Mouse (Mus musculus): ENCODE measurements at regions not wholly inside any gene's neighbourhood (a gene's known extent, or its start where the extent isn't known, plus 50 kb on each side); places are given as distances from the start of the nearest gene placed in this dataset.

DNA sequence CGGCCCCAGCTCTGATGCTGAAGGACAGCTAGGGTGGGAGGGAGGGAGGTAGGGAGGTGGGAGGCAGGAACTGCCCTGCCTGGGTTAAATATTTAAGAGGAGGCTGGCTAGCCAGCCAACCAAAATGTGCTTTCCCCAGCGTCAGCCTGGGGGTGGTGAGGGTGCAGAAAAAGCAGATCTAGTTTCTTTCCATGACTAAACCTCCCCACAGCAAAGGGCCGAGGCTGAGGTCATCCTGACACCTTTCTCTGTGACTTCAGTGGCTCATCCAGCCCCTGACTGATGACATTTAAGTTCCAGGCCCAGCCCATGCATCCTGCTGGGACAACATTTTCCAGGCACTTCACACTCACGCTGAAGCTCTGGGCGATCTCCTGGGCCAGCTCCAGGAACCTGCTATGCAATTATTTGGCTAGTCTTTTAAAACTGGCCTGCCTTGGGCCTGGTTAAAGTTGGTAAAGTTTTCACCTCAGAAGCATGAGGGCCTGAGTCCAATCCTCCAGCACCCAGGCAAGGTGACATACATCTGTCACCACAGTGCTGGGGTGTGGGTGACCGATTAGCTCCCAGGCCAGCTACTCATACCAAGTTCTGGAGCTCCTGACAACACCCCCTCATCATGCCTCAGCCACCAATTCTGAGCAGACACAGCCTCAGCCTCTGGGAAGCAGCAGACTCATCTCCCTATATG is 243.8 kb upstream of the Sulf2 start:
- Histone ChIP-seq H3K36me3 (ENCODE audit: control insufficient read depth, insufficient read depth, low read length) (no peaks in the 10 kb centered on the region), H3K27me3 (ENCODE audit: control insufficient read depth, insufficient read depth, low read length) (no peaks in the 10 kb centered on the region), H3K4me3 (replicated peaks; ENCODE audit: low read length) (no peak overlapping the region), H3K9me3 (ENCODE audit: control insufficient read depth, low read length) (no peaks in the 10 kb centered on the region), H3K4me2 (replicated peaks; ENCODE audit: low read depth, low read length, severe bottlenecking) (0 out of 2 replicates have a peak overlapping the region, but pooled peaks have one; percentile 13), H3K9ac (ENCODE audit: low read depth, low read length, severe bottlenecking) (peak overlapping the region; percentile 25; the same call in 1 of the 2 replicates), H3K4me1 (ENCODE audit: control insufficient read depth, insufficient read depth, low read length) (peaks cover 42% of the 10 kb centered on the region), H3K27ac (replicated peaks; ENCODE audit: low read depth, low read length) (peak overlapping the region; percentile 91)
- WGBS = 12% methylated on average over 6 of the region's 6 CpGs
- TF ChIP-seq POLR2A (IDR thresholded peaks at IDR 0.05; ENCODE audit: borderline replicate concordance, extremely low read depth, insufficient read depth, insufficient read length) = no peak
- DNase-seq (ENCODE audit: low spot score) = peak; percentile 77
- peak; percentile 87 for ATAC-seq (ENCODE audit: low FRiP score, low read depth)

DNA sequence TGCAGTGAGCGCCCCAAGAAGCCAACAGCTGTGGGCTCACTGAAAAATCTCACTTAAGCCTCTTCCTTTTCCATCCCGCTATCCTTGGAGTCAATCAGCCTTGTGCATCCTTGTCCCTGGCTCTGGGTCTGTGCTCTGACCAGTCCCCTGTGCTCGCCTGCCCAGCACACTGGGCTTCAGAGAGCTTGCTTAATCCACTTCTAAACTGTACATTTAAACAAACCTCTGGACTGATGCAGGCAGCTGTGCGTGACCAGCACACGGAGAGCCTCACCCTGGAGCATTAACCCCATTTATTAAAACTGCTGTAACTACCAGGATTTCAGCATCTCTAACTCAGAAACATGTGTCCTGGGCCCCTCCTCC is 243.3 kb upstream of the Sulf2 start:
- DNase-seq (ENCODE audit: low spot score) = no peak
- peak; percentile 44 for ATAC-seq (ENCODE audit: low FRiP score, low read depth)
- Histone ChIP-seq H3K36me3 (ENCODE audit: control insufficient read depth, insufficient read depth, low read length) (no peaks in the 10 kb centered on the region), H3K9me3 (ENCODE audit: control insufficient read depth, low read length) (no peaks in the 10 kb centered on the region), H3K4me1 (ENCODE audit: control insufficient read depth, insufficient read depth, low read length) (peaks cover 42% of the 10 kb centered on the region), H3K27me3 (ENCODE audit: control insufficient read depth, insufficient read depth, low read length) (no peaks in the 10 kb centered on the region), H3K4me2 (replicated peaks; ENCODE audit: low read depth, low read length, severe bottlenecking) (0 out of 2 replicates have a peak overlapping the region, but pooled peaks have one; percentile 13), H3K27ac (replicated peaks; ENCODE audit: low read depth, low read length) (peak overlapping the region; percentile 91), H3K4me3 (replicated peaks; ENCODE audit: low read length) (no peak overlapping the region), H3K9ac (ENCODE audit: low read depth, low read length, severe bottlenecking) (peak overlapping the region; percentile 25; the same call in 1 of the 2 replicates)
- TF ChIP-seq POLR2A (IDR thresholded peaks at IDR 0.05; ENCODE audit: borderline replicate concordance, extremely low read depth, insufficient read depth, insufficient read length) = no peak
- 37% methylated on average over 5 of the region's 5 CpGs for WGBS

DNA sequence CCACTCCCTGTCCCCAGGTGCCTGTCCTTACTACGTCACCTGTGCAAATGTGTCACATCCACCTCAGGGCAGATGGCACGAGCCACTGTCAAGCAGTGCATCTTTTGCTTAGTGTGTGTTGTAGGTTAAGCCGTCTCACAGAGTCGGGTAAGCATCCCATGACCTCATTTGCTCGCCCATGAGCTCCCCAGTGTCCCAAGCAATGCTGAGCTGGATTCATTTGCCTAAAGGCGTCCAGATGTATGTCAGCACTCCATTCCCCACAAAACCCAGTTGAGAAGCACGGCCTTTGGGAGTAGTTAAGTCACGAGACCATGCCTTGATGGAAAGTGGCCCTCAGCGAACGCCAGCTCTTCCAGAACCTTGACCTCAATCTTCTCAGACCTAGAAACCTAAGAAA is 242.7 kb upstream of the Sulf2 start:
- 64% methylated on average over 10 of the region's 10 CpGs for WGBS
- H3K36me3 ChIP-seq (ENCODE audit: control insufficient read depth, insufficient read depth, low read length) = no peaks in the 10 kb centered on the region
- DNase-seq (ENCODE audit: low spot score) (no peak), ATAC-seq (ENCODE audit: low FRiP score, low read depth) (no peak)
- H3K4me2 ChIP-seq (replicated peaks; ENCODE audit: low read depth, low read length, severe bottlenecking) = no peak overlapping the region
- TF ChIP-seq POLR2A (IDR thresholded peaks at IDR 0.05; ENCODE audit: borderline replicate concordance, extremely low read depth, insufficient read depth, insufficient read length) = no peak
- H3K27me3 ChIP-seq (ENCODE audit: control insufficient read depth, insufficient read depth, low read length) = no peaks in the 10 kb centered on the region
- H3K27ac ChIP-seq (replicated peaks; ENCODE audit: low read depth, low read length) = peak overlapping the region; percentile 91
- no peak overlapping the region for H3K4me3 ChIP-seq (replicated peaks; ENCODE audit: low read length)
- no peaks in the 10 kb centered on the region for H3K9me3 ChIP-seq (ENCODE audit: control insufficient read depth, low read length)
- H3K4me1 ChIP-seq (ENCODE audit: control insufficient read depth, insufficient read depth, low read length) = peaks cover 39% of the 10 kb centered on the region
- peak overlapping the region; percentile 25; the same call in 1 of the 2 replicates for H3K9ac ChIP-seq (ENCODE audit: low read depth, low read length, severe bottlenecking)

GRCm38 (mm10) chr2:166394666-166395065 is 239.2 kb upstream of the Sulf2 start:
- DNase-seq (ENCODE audit: low spot score) (no peak), ATAC-seq (ENCODE audit: low FRiP score, low read depth) (no peak)
- no peaks in the 10 kb centered on the region for H3K36me3 ChIP-seq (ENCODE audit: control insufficient read depth, insufficient read depth, low read length)
- no peak overlapping the region for H3K27ac ChIP-seq (replicated peaks; ENCODE audit: low read depth, low read length)
- H3K4me2 ChIP-seq (replicated peaks; ENCODE audit: low read depth, low read length, severe bottlenecking) = no peak overlapping the region
- no peaks in the 10 kb centered on the region for H3K9me3 ChIP-seq (ENCODE audit: control insufficient read depth, low read length)
- WGBS = 44% methylated on average over 13 of the region's 13 CpGs
- H3K4me1 ChIP-seq (ENCODE audit: control insufficient read depth, insufficient read depth, low read length) = peaks cover 34% of the 10 kb centered on the region
- H3K27me3 ChIP-seq (ENCODE audit: control insufficient read depth, insufficient read depth, low read length) = no peaks in the 10 kb centered on the region
- no peak overlapping the region for H3K9ac ChIP-seq (ENCODE audit: low read depth, low read length, severe bottlenecking)
- no peak overlapping the region for H3K4me3 ChIP-seq (replicated peaks; ENCODE audit: low read length)
- no peak for TF ChIP-seq POLR2A (IDR thresholded peaks at IDR 0.05; ENCODE audit: borderline replicate concordance, extremely low read depth, insufficient read depth, insufficient read length)

- Histone ChIP-seq H3K4me3 (replicated peaks; ENCODE audit: low read length) (no peak overlapping the region), H3K27ac (replicated peaks; ENCODE audit: low read depth, low read length) (no peak overlapping the region), H3K4me2 (replicated peaks; ENCODE audit: low read depth, low read length, severe bottlenecking) (no peak overlapping the region), H3K4me1 (ENCODE audit: control insufficient read depth, insufficient read depth, low read length) (peaks cover 6% of the 10 kb centered on the region; the same call in 1 of the 2 replicates), H3K27me3 (ENCODE audit: control insufficient read depth, insufficient read depth, low read length) (no peaks in the 10 kb centered on the region), H3K9ac (ENCODE audit: low read depth, low read length, severe bottlenecking) (no peak overlapping the region), H3K36me3 (ENCODE audit: control insufficient read depth, insufficient read depth, low read length) (no peaks in the 10 kb centered on the region), H3K9me3 (ENCODE audit: control insufficient read depth, low read length) (no peaks in the 10 kb centered on the region)
- ATAC-seq (ENCODE audit: low FRiP score, low read depth) (no peak), DNase-seq (ENCODE audit: low spot score) (no peak)
- no peak for TF ChIP-seq POLR2A (IDR thresholded peaks at IDR 0.05; ENCODE audit: borderline replicate concordance, extremely low read depth, insufficient read depth, insufficient read length)
- 42% methylated on average over 5 of the region's 5 CpGs for WGBS
These were observed 235.7 kb upstream of the Sulf2 start for GRCm38 (mm10) chr2:166391176-166391575.

Data from limb, embryonic 14.5 days (tissue).